Mouse (Mus musculus) layer of hippocampus, adult 11-12 months (tissue): ENCODE results near the gene Zfp93.

Experiments used
- DNase-seq: peaks from one replicate; pipeline ENCODE4 v3.0.0; 2022; ENCODE audit warnings: low spot score

The Zfp93 gene

DNA sequence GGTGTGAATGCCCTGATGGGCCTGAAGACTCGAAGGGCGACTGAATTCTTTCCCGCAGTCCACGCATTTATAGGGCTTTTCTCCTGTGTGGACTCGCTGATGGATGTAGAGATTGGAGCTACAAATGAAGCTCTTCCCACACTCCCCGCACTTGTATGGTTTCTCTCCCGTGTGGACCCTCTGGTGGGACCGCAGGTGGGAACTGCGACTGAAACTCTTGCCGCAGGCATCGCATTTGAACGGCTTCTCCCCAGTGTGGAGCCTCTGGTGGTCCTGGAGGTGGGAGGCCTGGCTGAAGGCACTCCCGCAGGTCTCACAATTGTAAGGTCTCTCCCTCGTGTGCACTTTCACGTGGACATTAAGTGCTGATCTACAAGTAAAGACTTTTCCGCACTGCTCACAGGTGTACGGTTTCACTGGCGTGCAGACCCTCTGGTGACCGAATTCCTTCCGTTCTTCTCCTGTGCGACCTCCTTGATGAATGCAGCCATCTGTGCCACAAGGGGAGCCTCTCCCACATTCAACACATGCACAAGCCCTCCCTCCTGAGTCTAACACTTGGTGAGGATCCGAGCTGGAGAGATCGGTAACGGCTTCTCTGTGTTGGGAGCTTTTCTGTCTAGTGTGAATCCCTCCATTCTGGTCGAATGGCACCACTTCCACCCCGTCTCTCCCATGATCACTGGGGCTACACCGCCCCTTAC is 21.3 kb downstream of the Zfp93 start:
- no peak for DNase-seq

DNA sequence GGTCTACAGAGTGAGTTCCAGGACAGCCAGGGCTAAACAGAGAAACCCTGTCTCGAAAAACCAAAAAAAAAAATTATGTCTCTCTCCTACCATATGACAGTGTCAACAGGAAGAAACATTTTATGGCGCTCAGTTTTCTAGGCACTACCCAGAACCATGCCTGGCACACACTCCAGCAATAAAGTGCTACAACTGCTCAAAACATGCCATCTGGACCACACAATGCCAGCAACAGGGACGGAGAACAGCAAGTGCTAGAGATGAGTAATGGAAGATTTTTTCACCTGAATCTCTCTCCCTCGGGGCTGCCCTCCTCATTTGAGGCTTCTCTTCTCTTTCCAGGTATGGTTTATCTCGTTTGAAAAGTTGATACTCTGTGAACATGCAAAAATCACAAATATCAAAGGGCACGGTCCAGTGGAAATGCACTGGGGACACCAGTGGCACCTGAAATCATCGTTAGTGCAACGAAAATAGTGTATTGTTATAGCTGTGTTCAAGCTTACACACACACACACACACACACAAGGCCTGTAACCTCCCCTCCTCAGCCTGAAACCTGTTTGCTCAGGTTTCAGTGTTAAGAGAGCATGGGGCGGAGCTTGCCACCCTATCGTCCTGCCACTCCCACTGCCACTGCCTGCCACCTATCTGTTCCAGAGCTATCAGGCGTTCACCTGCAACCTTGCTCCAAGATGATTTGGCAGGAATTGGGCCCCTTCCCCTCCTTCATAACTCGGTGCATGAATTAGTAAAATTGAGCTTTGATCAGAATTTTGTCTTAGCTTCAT is 23.0 kb downstream of the Zfp93 start:
- no peak for DNase-seq

DNA sequence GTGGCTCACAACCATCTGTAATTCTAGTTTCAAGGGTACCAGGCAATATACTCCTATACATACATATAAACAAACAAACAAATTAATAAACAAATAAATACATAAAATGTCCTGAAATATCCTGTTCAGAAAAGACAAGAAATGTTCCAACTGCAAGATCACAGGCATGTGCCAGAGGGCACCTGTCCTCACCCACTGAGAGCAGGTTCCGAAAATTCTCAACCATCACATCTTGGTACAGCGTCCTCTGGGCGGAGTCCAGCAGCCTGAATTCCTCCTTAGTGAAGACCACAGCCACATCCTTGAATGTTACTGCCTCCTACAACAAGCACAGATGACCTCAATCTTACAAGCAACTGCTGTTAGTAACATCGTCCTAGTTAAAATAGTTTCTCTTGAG is 24.5 kb downstream of the Zfp93 start:
- no peak for DNase-seq

DNA sequence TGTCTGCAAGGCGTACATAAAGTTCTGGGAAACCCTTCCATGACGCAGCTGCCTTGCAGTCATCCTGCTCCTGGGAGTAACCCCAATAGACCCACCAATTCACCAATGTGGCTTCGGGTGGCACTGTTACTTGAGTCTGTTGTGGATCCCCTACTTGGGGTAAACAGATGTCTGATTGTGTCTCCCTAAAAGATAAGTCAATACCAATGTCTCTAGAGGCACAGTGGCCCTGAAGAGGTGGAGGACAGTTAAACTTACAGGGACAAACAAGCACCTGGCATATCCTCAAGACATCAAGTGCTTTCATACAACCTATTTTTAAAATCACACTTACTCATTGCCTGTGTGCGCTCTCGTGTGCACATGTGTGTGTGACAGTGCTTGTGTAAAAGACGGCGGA is 25.2 kb downstream of the Zfp93 start:
- no peak for DNase-seq

DNA sequence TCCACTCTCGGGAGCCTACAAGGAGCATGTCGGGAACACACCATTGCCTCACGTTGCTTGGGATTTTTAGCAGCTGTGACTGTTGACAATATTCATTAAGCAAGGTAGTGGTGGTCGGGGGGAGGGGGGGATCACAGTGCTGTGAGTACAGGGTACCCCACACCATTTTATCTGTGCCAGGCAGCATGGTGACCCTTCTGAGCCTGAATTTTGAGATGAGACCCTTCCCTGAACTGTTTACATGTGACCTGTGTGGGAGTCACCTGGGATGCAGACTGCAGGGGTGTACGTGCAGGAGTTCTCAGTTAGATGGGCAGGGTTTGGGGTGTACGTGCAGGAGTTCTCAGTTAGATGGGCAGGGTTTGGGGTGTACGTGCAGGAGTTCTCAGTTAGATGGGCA is 26.2 kb downstream of the Zfp93 start:
- DNase-seq: no peak

DNA sequence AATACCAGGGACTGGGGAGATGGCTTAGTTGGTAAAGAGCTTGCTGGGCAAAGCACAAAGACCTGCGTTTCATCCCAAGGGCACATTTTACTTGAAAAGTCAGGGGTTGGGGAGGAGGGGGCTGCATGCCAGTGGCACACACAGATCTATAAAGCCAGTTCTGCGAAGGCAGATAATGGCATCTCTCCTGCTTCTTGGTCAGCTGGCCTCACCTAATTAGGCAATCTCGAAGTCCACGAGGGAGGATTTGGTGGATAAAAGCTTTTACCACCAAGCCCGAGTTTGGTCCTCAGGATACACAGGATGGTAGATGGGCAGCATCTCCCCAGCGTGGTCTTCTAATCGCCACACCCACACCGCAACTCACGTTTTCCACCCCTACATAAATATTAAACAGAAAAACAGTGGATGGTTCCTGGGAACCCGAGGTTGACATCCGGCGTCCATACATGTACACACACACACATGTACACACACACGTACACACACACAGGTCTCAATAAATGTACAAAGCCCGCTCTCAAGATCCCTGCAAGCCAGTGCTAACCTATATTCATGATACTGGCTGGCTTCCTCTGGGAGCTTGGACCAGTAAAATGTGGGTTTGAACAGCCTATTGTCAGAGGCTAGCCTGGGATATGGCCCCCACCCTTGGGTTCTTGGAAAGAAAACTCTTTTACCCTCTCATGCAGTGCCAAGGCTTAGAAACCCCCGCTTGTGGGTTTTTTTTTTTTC is 27.3 kb downstream of the Zfp93 start:
- no peak for DNase-seq

DNA sequence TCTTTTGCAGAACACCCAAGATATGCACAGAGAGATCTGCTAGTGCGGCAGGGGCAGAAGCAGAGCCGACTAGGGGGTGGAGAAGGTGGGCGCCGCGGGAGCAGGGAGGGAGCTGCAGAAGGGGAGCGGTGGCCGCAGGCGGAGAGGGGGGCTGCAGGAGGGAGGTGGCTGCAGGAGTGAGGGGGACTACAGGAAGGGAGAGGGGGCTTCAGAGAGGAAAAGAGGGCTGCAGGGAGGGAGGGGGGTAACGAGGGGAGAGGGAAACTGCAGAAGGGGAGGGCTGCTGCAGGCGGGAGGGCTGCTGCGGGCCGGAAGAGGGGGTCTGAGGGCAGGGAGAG is 28.4 kb downstream of the Zfp93 start:
- DNase-seq: no peak

DNA sequence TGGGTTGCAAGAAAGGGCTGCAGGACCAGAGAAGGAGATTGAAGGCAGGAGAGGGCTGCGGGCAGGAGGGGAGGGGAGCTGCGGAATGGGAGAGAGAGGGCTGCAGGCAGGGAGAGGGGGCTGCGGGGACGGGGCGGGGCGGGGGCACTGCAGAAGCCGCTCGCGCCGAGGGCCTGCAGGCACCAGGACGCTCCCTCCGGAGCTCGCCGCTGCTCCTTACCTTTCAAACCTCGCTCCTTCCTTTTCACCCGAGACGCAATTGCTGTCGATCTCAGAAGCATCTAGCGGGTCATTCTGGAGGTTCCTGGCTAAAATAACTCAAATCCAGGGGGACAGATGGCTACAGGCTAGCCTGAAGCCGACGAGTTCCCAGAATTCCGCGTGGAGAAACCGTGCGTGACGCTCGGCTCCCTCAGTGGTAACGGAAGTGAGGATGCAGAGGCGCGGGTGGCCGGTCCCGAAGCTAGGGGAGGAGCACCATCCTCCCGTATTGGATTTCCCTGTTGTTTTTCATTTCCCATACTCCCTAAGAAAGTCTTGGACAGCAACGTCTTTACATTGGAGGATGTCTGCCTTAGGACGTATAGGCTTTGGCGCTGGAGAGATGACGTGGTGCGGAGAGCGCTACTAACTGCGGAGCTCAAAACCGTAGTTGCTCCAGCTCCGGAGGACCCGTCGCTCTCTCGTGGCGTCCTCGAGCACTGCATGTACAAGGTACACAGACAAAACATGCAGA is 28.9 kb downstream of the Zfp93 start:
- peak; percentile 86 for DNase-seq

DNA sequence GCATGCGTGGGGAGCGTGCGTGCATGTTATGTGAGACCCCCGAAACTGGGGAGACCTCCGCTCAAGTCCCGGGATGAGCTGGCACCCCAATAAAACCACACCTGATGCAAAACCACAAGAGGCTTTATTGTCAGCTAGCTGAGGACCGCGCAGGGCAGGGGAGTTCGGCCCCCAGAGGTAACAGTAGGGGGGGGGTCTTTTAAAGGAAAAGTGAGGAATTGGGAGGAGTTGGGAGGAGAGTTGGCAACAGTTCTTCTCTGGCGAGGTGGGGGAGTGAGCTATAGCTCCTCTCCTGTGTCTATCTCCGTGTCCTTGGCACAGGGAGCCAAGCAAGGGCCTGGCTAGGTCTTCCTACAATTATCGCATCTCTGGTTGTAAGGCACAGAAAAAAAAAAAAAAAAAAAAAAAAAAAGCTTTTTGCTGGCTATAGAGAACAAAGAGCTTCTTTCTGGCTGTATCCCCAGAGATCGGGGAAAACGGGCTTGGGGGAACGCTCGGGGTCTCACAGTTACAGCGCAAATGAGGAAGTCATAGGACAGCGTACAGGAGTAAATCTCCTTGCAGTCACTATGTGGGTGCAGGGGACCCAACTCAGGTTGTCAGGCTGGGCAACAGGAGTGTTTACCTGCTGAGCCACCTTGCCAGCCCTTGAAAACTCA is 29.7 kb downstream of the Zfp93 start:
- no peak for DNase-seq

DNA sequence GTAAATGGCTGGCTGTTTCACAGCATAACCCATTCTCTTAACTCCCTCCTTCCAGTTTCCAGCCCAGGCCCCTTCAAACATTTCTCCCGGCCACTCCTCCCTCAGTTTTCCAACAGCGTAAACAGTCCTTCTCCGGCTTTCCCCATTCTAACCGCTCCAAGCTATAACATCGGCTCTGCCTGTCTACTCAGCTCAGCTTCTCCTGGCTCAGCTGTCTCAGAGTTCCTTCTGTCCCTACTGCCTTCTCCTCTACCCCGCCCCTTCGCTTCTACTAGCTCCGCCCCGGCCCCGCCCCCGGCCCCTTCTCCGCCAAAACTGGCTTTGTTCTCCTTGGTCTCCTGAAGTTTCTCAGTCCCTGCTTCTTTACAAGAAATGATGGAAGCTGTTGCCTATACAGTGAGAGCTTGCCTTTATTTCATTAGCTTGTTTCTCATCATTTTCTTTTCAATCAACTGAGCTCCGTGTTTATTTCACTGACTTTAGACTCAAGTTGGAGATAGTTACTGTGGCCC is 30.6 kb downstream of the Zfp93 start, which contains the start of gene Zfp61:
Zfp61 (minus strand) TSS at position 462 of the 512 bp plus-strand sequence.
- no peak for DNase-seq

DNA sequence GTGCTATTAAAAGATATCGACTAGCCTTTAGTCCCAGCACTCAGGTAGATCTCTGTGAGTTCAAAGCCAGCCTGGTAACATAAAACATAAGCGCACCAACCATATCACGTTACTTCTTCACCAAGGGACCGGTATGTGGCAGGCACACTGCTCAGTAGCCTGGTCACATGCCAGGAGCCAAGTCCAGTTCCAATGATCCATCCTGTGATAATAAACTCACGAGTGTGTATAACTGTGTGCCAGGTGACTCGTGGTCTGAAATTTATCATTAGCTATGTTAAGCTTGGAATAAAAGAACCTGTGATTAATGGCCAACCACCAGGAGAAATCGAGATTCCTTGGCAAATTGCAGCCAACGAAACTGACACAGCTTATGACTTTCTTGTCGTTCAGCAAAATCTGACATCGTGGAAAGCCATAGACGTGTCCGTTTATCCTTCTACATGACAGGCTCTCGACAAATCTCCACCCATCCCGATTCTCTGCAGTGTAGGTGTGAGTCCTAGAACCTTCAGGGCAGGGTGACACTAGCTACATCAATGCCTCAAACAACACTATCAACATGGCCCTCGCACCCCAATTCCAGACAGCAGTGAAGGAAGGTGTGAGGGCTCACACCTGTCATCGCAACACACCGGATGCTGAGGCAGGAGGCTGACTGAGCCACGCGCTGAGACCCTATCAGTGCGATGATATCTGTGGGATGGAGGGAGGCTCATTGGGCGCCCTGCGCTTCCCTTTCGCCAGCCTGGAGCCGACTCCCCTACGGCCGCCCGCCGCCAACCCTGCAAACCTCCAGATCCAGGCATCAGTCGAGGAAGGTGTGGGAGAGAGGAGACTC is 45.7 kb downstream of the Zfp93 start:
- DNase-seq: no peak

DNA sequence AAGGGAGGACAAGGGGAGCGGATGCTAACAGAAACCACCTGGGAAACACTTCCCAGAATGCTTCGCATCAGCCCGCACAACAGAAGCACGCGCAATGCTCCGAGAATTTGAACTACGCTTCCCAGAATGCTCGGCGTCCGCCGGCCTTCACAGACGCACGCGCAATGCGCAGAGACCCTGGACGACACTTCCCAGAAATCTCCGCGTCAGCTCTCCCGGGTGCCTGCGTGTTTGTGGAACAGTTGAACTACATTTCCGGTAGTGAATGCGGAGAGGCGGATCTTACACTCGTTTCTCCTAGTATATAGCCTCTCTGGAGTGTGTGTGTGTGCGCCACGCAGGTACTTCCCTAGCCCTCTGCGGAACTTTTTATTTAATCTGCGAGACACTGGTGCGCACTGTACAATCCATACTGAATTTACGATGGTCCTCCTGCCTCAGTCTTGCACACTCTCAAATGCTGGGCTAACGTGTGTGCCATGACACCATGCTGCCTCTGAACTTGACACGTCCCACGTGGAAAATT is 46.4 kb downstream of the Zfp93 start, which contains the start of gene Zfp94:
Zfp94 (minus strand) TSS at position 100 of the 526 bp plus-strand sequence.
- DNase-seq: peak; percentile 97

DNA sequence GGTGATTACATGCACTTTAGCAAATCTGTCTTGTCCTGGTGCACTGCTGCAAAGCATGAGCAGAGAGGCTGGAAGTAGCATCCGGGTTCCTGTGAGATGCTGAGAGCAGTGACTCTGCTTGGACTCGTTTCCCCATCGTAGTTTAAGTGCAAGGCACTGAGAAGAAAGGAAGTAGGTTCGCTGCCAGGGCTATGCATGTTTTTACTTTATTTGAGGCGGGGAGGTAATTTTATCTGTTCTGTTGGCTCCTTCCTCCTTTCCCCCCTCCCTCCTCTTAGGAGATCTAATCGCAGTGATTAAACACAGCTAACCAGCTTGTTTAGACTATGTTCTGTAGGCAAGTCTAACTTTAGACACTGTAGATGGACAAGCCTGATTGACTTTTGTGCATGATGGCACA is 48.7 kb downstream of the Zfp93 start:
- no peak for DNase-seq

DNA sequence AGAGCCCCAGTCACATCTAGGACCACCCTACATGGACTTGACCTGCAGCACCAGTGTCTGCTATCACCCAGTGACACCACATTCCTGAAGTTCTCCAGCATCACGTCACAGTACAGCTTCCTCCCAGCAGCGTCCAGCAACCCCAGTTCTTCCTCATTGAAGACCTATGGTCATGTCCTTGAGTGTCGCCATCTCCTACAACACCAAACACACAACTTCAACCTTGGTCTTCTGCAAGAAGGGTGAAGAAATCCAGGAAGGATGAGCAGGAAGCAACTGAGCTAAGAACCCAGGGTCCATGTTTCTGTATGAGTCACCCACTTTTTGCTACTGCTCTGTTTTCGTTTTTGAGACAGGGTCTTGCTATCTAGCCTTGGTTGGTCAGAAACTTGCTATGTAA is 52.4 kb downstream of the Zfp93 start:
- DNase-seq: no peak

DNA sequence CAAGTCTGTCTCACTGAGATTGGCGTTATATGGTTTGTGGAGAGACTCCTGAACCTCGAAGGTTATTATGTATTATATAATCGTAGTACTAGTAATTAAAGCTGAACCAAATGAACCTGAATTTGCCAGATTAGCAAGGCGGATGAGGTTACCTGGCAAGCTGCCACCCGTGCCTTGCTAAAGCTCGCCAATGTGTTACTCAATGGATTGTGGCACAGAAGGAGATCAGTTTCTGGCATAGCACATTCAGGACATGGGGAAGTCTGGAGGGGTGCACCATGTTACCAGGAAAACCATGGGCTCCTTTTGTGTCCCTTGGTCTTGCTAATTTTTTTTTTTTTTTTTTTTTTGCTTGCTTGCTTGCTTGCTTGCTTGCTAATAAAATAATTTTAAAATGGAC is 55.0 kb downstream of the Zfp93 start:
- peak; percentile 29 for DNase-seq

DNA sequence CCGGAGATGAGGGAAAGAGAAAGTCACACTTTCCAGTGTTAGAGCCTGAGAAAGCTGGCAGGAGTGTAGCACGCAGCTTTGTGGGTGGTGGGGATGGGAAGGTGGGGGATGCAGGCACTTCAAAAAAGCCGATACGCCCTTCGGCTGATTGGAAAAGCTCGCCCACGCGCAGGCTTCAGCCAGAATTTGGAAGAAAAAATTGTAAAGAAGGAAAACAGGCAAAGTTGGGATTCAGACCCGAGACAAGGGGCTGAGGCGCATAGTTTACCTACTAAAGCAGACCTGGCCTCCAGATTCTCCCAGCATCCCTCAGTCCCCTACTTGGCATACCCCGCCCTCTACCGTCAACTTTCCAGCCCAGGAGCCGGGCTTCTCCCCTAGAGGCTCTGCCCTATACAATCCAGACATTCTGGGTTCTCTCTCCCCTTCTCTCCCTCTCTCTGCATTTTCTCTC is 55.5 kb downstream of the Zfp93 start:
- DNase-seq: peak; percentile 35

DNA sequence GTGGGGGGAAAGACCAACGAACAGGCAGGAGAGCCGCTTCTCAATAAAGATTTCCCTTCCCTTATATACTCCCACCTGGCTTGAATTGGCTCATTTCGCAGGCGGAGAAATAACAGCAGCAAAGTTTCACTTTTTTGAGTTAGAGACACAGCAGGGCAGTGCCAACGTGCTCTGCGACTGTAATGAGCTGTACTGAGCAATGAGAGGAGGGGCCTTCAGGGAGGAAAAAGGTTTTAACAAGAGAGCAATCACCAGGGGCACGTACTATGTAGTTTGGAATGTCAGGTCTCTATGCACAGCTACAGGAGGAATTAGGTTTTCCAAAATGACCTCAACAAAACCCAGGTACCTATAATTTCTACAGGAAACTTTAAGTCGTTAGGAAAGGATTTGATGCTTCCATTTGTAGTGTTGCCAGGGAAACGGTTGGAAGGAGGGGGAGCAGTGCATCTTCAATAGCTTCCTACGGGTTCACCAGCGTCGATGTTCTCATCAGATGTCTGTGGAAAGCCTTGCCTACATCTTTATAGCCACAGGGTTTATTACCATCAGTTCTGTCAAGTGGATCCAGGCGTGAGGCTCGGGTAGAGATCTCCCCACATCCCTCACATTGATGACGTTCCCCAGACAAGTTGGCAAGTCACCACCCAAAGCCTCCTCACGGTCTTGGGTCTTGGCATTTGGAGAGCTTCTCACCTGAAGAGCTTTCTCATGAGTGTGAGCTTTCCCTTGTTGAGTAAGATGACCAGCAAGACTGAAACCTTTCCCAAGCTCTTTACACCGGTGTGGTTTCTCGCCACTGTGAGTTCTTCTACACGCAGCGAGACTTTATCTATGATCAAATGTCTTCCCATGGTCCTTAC is 56.3 kb downstream of the Zfp93 start:
- DNase-seq: no peak
